Mouse (Mus musculus): ENCODE measurements around the gene Plekhb2.
A peak's percentile ranks its signal among the peaks of the same experiment; 100 is the strongest.

Gene Plekhb2

GRCm38 (mm10) chr1:34867574-34867955 is 17.8 kb downstream of the Plekhb2 start:
- DNase-seq: no peak

- DNase-seq: no peak
Measured at GRCm38 (mm10) chr1:34868391-34868790, 18.6 kb downstream of the Plekhb2 start.

GRCm38 (mm10) chr1:34869231-34869630 is 19.5 kb downstream of the Plekhb2 start:
- no peak for DNase-seq

GRCm38 (mm10) chr1:34871170-34871569 is 21.4 kb downstream of the Plekhb2 start:
- DNase-seq: no peak

GRCm38 (mm10) chr1:34873551-34873950 is 23.8 kb downstream of the Plekhb2 start:
- DNase-seq: peak in 1 of 2 experiments; percentile 1

GRCm38 (mm10) chr1:34879611-34880010 is 29.8 kb downstream of the Plekhb2 start:
- no peak for DNase-seq

- DNase-seq: no peak
Measured at GRCm38 (mm10) chr1:34883776-34884175, 34.0 kb downstream of the Plekhb2 start.

- peak in 1 of 2 experiments; percentile 10 for DNase-seq
Measured at GRCm38 (mm10) chr1:34891559-34892289, 41.9 kb downstream of the Plekhb2 start.

- DNase-seq: no peak
Measured at GRCm38 (mm10) chr1:34892466-34892865, 42.7 kb downstream of the Plekhb2 start.

- no peak for DNase-seq
Measured at GRCm38 (mm10) chr1:34893331-34893730, 43.6 kb downstream of the Plekhb2 start.

- no peak for DNase-seq
Measured at GRCm38 (mm10) chr1:34893831-34894230, 44.1 kb downstream of the Plekhb2 start.

- DNase-seq: no peak
Measured at GRCm38 (mm10) chr1:34896102-34896501, 46.3 kb downstream of the Plekhb2 start.

- DNase-seq: peak; percentile 37 to 49
Measured at GRCm38 (mm10) chr1:34896898-34897297, 47.1 kb downstream of the Plekhb2 start.

- no peak for DNase-seq
Measured at GRCm38 (mm10) chr1:34928656-34929055, 78.9 kb downstream of the Plekhb2 start.
